Mouse (Mus musculus) neural tube, embryonic 14.5 days (tissue): ENCODE data around the gene Gm20671. TPM values are rescaled to one million over a fixed set of nuclear protein-coding genes. Genes with fewer than 3 reads are reported as not detected.

Experiments used
- polyA plus RNA-seq: library from polyadenylated mRNA; unstranded; fragments of >200 nt; fragmentation: Nextera tagmentation; extraction: Ambion mirVana; gene quantifications from 2 replicates; pipeline ENCODE4 v1.2.1, GENCODE M21; 2014

Gm20671 gene
- polyA plus RNA-seq, 1 experiment from 2014 or later = not detected

Other genes with a start within 250 kb of the Gm20671 start
- gene Yes1, start 215.9 kb downstream of the Gm20671 start, polyA plus RNA-seq = 22.3 and 26.5 TPM in 2 replicates
- 91.6 and 99.9 TPM in 2 replicates for gene Pisd, start 41.5 kb downstream of the Gm20671 start, polyA plus RNA-seq
- gene Prr14l, start 27.1 kb upstream of the Gm20671 start, polyA plus RNA-seq = 8.9 and 15.6 TPM in 2 replicates
- 25.2 and 25.9 TPM in 2 replicates for gene Depdc5, start 36.6 kb upstream of the Gm20671 start, polyA plus RNA-seq
- gene Ywhah, start 191.7 kb upstream of the Gm20671 start, polyA plus RNA-seq = 776 and 794 TPM in 2 replicates